Mouse (Mus musculus) kidney, postnatal 36 days (tissue): ENCODE measurements around the gene Il11ra1.

ENCODE experiments used
- DNase-seq, 2 experiments: peaks; one replicate each; pipeline ENCODE4 v3.0.0; 2021 to 2022; ENCODE audit warnings: mixed read lengths in 2 of 2

The Il11ra1 gene

GRCm38 (mm10) chr4:41699783-41700182 lies at the start of gene Il11ra1:
Gene Il11ra1 (plus strand): TSS chr4:41699989.
- peak in 1 of 2 experiments; percentile 43 for DNase-seq

- peak; percentile 74 to 92 for DNase-seq
These were observed 46.5 kb upstream of the Il11ra1 start for GRCm38 (mm10) chr4:41653296-41653695.

GRCm38 (mm10) chr4:41653730-41654129 lies 46.1 kb upstream of the Il11ra1 start:
- DNase-seq = no peak

- peak; percentile 72 to 87 for DNase-seq
These were observed 45.6 kb upstream of the Il11ra1 start for GRCm38 (mm10) chr4:41654217-41654616.

GRCm38 (mm10) chr4:41655525-41655924 lies 44.3 kb upstream of the Il11ra1 start:
- no peak for DNase-seq

GRCm38 (mm10) chr4:41658566-41659384 lies 41.0 kb upstream of the Il11ra1 start:
- DNase-seq = peak; percentile 46 to 58

- no peak for DNase-seq
These were observed 40.2 kb upstream of the Il11ra1 start for GRCm38 (mm10) chr4:41659556-41659955.

GRCm38 (mm10) chr4:41660851-41661430 lies 38.8 kb upstream of the Il11ra1 start:
- DNase-seq = peak; percentile 62 to 68

- DNase-seq = no peak
These were observed 37.1 kb upstream of the Il11ra1 start for GRCm38 (mm10) chr4:41662723-41663122.

- no peak for DNase-seq
These were observed 36.2 kb upstream of the Il11ra1 start for GRCm38 (mm10) chr4:41663614-41664013.

GRCm38 (mm10) chr4:41664533-41664932 lies 35.3 kb upstream of the Il11ra1 start:
- DNase-seq = peak; percentile 33 to 36

GRCm38 (mm10) chr4:41665009-41665675 lies 34.6 kb upstream of the Il11ra1 start:
- DNase-seq = peak; percentile 26 to 29

GRCm38 (mm10) chr4:41666646-41667045 lies 33.1 kb upstream of the Il11ra1 start:
- no peak for DNase-seq

- DNase-seq = no peak
These were observed 29.0 kb upstream of the Il11ra1 start for GRCm38 (mm10) chr4:41670836-41671235.

- DNase-seq = no peak
These were observed 28.3 kb upstream of the Il11ra1 start for GRCm38 (mm10) chr4:41671500-41671899.

GRCm38 (mm10) chr4:41671963-41672480 lies 27.8 kb upstream of the Il11ra1 start:
- no peak for DNase-seq

GRCm38 (mm10) chr4:41672522-41672963 lies 27.2 kb upstream of the Il11ra1 start:
- no peak for DNase-seq

GRCm38 (mm10) chr4:41673186-41673585 lies 26.6 kb upstream of the Il11ra1 start:
- no peak for DNase-seq

- peak in 1 of 2 experiments; percentile 67 for DNase-seq
These were observed 23.4 kb upstream of the Il11ra1 start for GRCm38 (mm10) chr4:41676248-41677005.

GRCm38 (mm10) chr4:41677006-41677629 lies 22.7 kb upstream of the Il11ra1 start:
- peak in 1 of 2 experiments; percentile 43 for DNase-seq

- DNase-seq = peak in 1 of 2 experiments; percentile 30
These were observed 20.9 kb upstream of the Il11ra1 start for GRCm38 (mm10) chr4:41678863-41679262.

- DNase-seq = no peak
These were observed 20.5 kb upstream of the Il11ra1 start for GRCm38 (mm10) chr4:41679291-41679690.
